Mouse (Mus musculus): ENCODE measurements at regions not wholly inside any gene's neighbourhood (a gene's known extent, or its start where the extent isn't known, plus 50 kb on each side); places are given as distances from the start of the nearest gene placed in this dataset.

DNA sequence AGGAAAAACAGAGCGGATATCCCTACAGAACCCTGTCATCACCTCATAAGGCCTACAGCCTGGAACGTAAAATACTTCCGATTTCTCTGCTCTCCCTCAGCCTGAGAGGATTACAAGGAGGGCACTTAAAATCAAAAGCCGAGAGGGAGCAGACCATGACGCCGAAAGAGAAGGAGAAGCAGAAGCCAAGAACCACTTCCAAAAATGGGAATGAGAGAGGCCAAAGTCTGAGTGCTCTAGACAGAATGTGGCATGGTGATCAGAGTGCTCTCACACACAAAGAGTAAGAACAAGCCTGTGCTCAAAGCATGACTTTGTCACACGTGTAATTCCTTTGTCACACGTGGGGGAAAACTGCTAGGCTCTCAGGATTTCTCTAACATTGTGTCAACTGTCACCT, 125.9 kb downstream of the Hlx start:
- DNase-seq (ENCODE audit: low read depth), result no peak

DNA sequence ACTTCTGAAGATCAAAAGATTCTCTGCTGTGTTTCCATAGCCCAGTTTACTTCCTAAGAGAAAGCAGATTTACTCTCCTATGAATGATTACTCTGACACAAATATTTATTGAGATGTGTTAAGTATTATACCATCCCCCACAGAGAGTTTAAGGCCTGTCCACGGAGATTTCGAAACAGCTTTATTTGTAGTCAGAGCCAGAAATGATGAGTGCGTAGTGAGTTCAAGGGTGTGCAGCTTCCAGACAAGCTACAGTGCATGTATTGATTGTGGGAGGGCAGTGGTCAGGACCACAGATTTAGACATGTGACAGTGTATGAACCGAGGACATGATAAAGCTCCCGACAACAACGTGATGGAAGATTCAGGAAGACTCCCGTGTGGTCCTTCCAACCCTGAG, 126.8 kb downstream of the Hlx start:
- DNase-seq (ENCODE audit: low read depth), result no peak

DNA sequence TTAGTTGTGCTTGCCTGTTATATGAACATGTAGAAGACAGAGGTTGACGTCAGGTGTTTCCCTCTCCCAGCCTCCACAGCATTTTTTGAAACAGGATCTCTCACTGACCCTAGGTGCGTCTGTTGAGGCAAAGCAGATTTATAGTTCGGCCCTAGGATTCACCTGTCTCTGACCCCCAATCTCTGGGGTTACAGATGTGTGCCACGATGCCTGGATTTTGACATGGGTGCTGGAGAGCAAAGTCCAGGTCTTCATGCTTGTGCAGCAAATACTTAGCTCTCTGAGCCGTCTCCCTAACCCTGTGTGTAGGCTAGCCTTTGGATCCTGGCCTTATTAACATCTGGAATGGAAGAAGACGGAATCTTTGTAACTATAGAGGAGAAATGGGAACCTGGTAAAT, 129.3 kb downstream of the Hlx start:
- DNase-seq (ENCODE audit: low read depth), result no peak

- no peak for DNase-seq (ENCODE audit: low read depth)
Observed at GRCm38 (mm10) chr1:184595449-184595848, 137.0 kb downstream of the Hlx start.

DNA sequence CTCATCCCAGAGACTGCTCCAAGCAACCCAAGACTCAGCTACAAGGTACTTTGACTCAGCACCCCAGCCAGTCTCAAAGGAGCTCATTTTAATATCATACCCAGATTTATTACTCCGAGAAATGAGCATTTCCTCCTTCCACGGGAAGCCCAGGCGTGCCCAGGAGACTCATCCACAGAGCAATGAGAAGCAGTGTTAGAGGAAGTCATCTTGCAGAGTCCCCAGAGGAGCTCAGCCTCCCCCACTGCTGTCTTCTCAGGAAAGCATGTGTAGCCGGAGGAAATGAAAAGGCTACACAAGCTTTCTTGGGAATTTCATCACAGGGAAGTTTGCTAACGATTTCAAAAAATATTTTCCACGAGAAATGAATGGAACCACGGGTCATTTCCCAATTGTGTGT, 141.8 kb downstream of the Hlx start:
- DNase-seq (ENCODE audit: low read depth), result no peak

DNA sequence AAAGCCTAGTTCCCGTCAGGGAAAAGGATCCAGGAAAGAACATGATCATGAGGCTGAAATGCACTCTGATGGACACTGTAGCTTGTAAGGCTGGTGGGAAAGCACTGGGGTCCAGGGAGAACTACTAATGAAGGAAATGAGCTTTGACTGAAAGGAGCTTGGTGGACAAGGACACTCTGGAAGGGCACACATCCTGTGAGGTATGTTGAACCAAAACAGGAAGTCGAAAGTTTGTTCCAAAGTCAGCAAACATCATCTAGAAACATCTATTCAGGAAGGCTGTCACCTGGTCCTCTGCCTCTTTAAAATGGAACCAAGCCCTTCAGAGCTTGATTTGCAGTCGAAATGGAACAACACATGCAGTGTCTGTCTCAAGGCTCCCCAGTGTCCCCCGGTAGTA, 143.1 kb downstream of the Hlx start:
- DNase-seq (ENCODE audit: low read depth), result no peak

DNA sequence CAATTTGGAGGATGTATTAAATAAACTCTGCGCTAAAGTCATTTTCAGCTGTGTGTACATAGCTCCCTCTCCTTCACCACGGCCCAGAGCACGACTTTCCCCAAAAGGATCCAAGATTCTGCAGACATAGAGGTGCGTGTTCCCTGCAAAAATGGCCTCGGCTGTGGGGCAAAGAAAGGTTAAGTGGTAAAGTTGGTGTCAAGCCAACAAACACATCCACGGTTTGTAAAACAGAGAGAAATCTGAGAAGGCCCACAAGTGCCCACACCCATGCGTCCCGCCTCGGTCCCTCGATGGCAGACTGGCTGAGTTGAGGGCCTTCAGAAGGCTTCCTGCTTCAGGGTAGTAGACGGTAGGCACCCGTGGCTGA, 147.9 kb downstream of the Hlx start:
- no peak for DNase-seq (ENCODE audit: low read depth)

DNA sequence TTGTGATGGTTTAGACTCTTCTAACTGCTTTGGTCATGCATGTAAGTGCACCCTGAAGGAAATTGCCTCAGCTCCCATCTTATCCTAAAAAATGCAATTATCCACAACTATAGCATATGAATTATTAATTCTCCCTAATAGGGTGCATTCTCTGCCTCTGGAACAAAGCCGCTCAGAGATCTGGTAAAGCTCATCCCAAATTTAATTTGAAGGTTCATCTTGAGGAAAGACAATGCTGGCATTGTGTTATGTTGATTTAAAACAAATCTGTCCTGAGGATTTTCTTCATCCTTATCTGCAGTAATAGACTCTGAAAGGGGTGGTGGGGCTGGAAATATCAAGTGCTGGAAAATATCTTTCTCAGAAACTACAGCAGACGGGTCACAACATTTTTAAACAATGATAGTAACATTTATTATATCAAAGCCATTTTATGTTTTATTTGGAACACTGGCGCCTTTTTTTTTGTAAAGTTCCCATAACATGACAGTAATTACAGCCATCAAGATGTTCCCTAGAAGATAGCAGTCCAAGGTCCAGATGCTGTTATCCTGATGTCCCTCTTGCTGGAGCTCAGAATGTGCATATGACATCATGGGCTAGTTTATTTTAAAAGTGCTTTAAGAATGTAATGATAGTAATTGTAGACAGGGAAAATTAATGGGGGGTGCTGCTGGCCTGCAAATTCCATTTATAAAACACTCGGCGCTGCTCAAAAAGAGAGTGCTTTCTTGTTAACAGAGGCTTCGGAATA, 148.5 kb downstream of the Hlx start:
- DNase-seq (ENCODE audit: low read depth), result no peak

DNA sequence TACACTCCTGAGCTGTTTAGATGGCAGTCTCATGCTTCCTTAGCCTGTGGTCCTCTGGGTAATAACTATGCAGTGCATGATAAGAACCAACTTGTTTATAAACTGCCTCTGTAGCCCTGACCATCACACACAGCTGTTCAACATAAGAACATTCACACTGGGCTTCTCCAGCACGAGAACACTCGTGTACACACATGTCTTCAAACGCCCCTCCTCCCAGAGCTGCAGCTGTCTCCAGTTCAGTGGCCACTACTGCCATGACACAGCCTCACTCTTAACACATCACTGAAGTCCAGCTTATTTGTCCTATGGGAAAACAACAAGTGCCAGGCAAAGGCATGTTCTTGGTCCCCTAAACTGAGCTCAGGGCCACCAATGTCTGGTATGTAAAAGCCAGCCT, 152.9 kb downstream of the Hlx start:
- DNase-seq (ENCODE audit: low read depth), result no peak

- DNase-seq (ENCODE audit: low read depth), result no peak
Observed at GRCm38 (mm10) chr1:184576527-184576926, 155.9 kb downstream of the Hlx start.

- no peak for DNase-seq (ENCODE audit: low read depth)
Observed at GRCm38 (mm10) chr1:184573325-184573724, 159.1 kb downstream of the Hlx start.

DNA sequence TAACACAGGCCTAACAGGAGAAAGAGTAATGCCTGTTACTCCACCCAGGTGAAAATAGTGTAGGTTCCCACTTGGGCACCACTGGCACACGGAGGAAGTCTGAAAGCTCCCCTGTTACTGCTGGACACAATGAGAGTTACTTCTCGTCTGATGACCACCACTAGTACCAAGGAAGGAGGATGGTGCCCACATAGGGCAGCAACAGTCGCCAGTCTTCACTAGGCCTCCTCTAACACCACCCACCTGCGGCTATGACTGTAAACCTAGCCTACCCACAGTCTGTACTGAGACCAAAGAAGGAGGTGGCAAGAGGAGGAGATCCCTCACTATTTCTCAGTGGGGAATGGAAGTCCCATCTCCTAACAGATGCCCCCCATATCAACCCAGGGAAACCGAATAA, 161.7 kb downstream of the Hlx start:
- DNase-seq (ENCODE audit: low read depth), result no peak

DNA sequence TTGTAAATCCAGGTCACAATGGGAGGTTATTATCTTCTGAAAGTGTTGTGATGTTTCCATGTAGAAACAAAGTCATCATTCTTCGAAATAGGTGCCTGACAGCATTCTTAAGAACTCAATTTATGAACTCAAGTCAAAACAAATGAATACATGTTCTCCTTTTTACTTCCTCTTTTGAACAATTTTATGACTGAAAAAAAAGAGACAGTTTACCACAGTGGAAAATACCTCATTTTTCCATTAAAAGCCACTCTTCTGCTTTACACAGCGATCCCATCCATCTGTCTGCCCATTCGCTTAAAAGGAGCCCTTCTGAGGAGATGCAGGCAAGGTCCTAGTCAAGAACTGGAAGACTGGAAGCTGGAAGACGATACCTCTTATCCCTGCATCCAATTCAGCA, 169.5 kb downstream of the Hlx start:
- no peak for DNase-seq (ENCODE audit: low read depth)

DNA sequence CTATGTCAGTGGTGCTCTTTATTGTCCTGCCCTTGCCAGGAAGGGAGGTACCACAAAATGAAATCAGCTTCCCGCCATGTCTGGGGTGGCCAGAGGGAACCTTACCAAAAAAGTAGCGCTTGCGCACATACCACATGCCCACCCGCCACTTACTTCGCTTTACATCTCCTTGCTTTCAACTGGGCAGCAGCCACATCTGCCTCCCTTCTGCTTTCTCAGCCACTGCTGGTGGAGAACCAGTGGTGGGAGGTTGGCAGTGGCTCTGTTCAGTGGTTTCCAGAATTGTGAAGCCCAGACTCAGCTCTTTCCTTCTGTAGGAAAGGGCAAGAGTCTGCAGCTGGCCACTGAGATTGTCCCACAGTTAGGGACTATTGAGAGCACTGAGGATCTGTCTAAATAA, 170.2 kb downstream of the Hlx start:
- no peak for DNase-seq (ENCODE audit: low read depth)

- DNase-seq (ENCODE audit: low read depth), result no peak
Observed at GRCm38 (mm10) chr1:184559543-184559942, 172.9 kb downstream of the Hlx start.

- no peak for DNase-seq (ENCODE audit: low read depth)
Observed at GRCm38 (mm10) chr1:184553791-184554190, 178.6 kb downstream of the Hlx start.

DNA sequence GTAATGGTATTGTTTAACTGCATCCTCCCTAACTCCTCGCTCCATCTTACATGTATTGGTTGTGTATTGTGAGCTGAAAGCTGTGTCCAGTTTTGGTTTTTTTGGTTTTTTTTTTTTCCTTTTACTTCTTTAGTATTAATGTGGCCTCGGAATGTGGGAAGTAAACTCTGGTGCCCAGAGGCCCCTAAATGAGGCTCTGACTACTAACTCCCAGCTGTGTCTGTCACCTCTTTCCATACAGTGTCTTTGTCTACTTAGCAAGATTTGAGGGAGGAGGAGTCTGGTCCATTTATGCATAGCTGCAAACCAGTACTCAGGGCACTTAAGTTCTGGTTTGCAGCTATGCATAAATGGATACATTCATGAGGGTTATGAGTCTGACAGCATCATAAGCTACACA, 181.9 kb downstream of the Hlx start:
- DNase-seq (ENCODE audit: low read depth), result no peak

GRCm38 (mm10) chr1:184547650-184548235, 184.7 kb downstream of the Hlx start:
- DNase-seq (ENCODE audit: low read depth), result no peak

GRCm38 (mm10) chr1:184546140-184546661, 186.2 kb downstream of the Hlx start:
- no peak for DNase-seq (ENCODE audit: low read depth)

DNA sequence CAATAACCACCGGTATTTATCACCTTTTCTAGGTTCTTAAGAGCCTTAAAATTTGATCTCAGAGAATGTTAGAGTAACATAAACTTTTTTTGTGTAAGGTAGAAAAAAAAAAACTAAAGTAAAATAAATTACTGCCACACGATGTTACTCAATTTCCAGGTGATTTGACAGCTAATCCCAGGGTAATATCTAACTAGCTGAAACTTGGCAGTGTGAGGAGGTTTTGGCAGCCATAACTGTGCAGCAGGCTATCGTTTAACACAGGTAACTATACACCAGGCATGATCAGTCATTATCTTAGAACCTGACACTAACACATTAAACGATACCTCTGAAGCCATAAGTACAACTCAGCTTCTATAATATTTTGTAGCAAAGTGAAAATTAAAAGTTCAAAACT, 187.3 kb downstream of the Hlx start:
- DNase-seq (ENCODE audit: low read depth), result no peak

DNA sequence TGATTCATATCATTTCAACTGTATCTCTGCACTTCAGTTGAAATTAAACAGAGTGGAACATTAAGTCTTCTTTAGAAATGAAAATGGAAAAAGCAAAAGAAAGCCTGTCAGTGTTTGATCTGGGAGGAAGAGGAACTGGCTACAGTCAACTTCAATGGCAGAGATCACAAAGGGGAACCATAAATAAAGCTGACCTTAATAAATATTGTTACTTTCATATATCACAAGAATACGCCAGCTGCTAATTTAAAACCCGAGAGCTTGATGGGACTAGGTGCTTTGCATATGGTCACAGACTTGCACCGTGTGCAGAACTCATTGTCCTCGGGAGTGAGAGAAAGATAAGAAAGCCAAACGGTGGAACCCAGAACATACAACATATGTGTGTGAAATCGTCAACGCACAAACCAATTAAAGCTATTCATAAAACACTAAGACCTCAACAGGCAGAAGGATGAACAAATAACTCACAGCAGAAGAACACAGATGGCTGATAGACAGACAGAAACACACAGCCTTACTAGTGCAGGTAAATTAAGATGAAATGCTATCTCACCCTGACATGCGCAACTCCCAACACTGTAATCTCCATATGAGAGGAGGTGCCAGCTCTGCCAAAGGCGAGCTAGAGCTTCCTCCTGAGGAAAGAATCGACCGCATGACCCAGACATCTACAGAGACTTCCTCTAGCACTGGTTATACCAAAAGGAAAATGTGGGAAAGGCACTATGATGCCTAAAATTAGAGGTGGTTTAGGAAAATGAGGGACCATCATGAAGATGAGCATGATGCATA, 189.9 kb downstream of the Hlx start:
- no peak for DNase-seq (ENCODE audit: low read depth)

DNA sequence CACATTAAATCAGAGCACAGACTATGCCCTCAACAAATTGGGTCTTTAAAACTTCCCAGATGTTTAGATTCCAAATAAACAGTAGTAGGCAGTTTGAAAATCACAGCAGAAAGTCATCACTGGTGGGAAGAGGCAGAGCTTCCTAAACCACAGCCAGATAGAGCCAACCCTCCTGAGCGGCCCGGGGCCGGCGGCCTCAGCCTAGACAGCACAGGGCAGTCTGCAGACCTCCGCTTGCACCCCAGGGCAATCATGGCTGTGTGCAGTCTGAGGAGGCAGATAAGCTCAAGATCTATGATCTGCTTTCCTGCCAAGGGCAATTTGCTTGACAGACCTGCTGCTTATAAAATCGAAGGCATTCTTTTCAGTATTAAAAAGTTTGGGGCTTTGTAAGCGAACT, 192.6 kb downstream of the Hlx start:
- no peak for DNase-seq (ENCODE audit: low read depth)

All from naive thymus-derived CD4-positive, alpha-beta T cell, adult 2 months (primary cell).